Mouse (Mus musculus) right cerebral cortex, adult 18-20 months (tissue): ENCODE measurements around the gene Cyp4f13.

Experiments
- DNase-seq: peaks from one replicate; pipeline ENCODE4 v3.0.0; 2022; ENCODE audit warnings: mixed read lengths

Gene Cyp4f13

GRCm38 (mm10) chr17:32947215-32947914 lies at the start of gene Cyp4f13:
Cyp4f13 (minus strand) TSS chr17:32947402.
- peak; percentile 94 for DNase-seq

- DNase-seq = peak; percentile 89
Measured at GRCm38 (mm10) chr17:32992699-32993474, 45.7 kb upstream of the Cyp4f13 start, which contains the start of gene Zfp952. Zfp952 (plus strand) TSS chr17:32993129.

- DNase-seq = peak; percentile 8
Measured at GRCm38 (mm10) chr17:32991965-32992698, 44.9 kb upstream of the Cyp4f13 start.

GRCm38 (mm10) chr17:32986301-32986700 lies 39.1 kb upstream of the Cyp4f13 start:
- no peak for DNase-seq

- DNase-seq = no peak
Measured at GRCm38 (mm10) chr17:32981361-32981760, 34.2 kb upstream of the Cyp4f13 start.

- DNase-seq = peak; percentile 91
Measured at GRCm38 (mm10) chr17:32965623-32966290, 18.6 kb upstream of the Cyp4f13 start, which contains the start of gene Zfp472. Zfp472 (plus strand) TSS chr17:32965814.

- no peak for DNase-seq
Measured at GRCm38 (mm10) chr17:32965253-32965622, 18.0 kb upstream of the Cyp4f13 start.

GRCm38 (mm10) chr17:32951441-32951840 lies 4.2 kb upstream of the Cyp4f13 start:
- DNase-seq = peak; percentile 81

GRCm38 (mm10) chr17:32951006-32951405 lies 3.8 kb upstream of the Cyp4f13 start:
- DNase-seq = no peak

- no peak for DNase-seq
Measured at GRCm38 (mm10) chr17:32950136-32950535, 2.9 kb upstream of the Cyp4f13 start.

GRCm38 (mm10) chr17:32946716-32947115 lies 486 bp downstream of the Cyp4f13 start:
- no peak for DNase-seq

- no peak for DNase-seq
Measured at GRCm38 (mm10) chr17:32944402-32945035, 2.7 kb downstream of the Cyp4f13 start.

GRCm38 (mm10) chr17:32943661-32944060 lies 3.5 kb downstream of the Cyp4f13 start:
- DNase-seq = no peak

GRCm38 (mm10) chr17:32939831-32940230 lies 7.4 kb downstream of the Cyp4f13 start:
- no peak for DNase-seq

- DNase-seq = no peak
Measured at GRCm38 (mm10) chr17:32927803-32928202, 19.4 kb downstream of the Cyp4f13 start.

- peak; percentile 77 for DNase-seq
Measured at GRCm38 (mm10) chr17:32924658-32925312, 22.4 kb downstream of the Cyp4f13 start.

- DNase-seq = no peak
Measured at GRCm38 (mm10) chr17:32923681-32924080, 23.5 kb downstream of the Cyp4f13 start.

- DNase-seq = no peak
Measured at GRCm38 (mm10) chr17:32919123-32919522, 28.1 kb downstream of the Cyp4f13 start.

- DNase-seq = peak; percentile 9
Measured at GRCm38 (mm10) chr17:32917131-32917530, 30.1 kb downstream of the Cyp4f13 start, which contains the start of gene Cyp4f14. Cyp4f14 (minus strand) TSS chr17:32917342.

GRCm38 (mm10) chr17:32916075-32916474 lies 31.1 kb downstream of the Cyp4f13 start:
- DNase-seq = no peak

GRCm38 (mm10) chr17:32906172-32906571 lies 41.0 kb downstream of the Cyp4f13 start:
- DNase-seq = no peak

GRCm38 (mm10) chr17:32905239-32905638 lies 42.0 kb downstream of the Cyp4f13 start:
- peak; percentile 12 for DNase-seq
